Mouse (Mus musculus) urinary bladder, postnatal 36 days (tissue): ENCODE results near the gene Zyg11a.
"Not testable (repeated sequence)": the region's sequence is repeated elsewhere in the genome, so short reads cannot be mapped to it uniquely, and the experiment has no call there.

Source experiments
- DNase-seq, 2 experiments: peaks; one replicate each; pipeline ENCODE4 v3.0.0; 2022; ENCODE audit warnings: low spot score in 2 of 2, mixed read lengths in 1 of 2

Zyg11a gene

GRCm38 (mm10) chr4:108217332-108218179 is at the start of gene Zyg11a:
Gene Zyg11a (minus strand): TSS chr4:108218048.
- peak in 1 of 2 experiments; percentile 15 for DNase-seq

GRCm38 (mm10) chr4:108265774-108266173 is 47.9 kb upstream of the Zyg11a start:
- no peak for DNase-seq

- no peak for DNase-seq
Observed at GRCm38 (mm10) chr4:108253317-108253716, 35.5 kb upstream of the Zyg11a start.

DNA sequence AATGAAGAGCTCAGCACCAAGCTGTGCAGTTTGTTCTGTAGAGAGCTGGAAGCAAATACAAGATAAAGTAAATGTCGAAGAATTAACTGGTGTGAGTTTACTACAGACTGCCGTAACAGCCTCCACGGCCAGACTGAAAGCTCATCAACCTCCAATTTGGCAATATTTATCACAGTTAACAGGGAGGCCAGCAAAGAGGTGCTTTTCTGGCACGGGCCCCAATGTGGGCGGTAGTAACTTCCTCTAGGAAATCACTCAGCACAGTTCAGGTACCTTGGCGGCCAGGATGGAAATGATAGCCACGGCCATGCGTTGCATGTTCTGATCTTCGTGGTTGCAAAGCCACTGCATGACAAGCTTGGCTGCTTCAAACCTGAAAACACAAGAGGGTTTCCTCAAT is 32.7 kb upstream of the Zyg11a start:
- DNase-seq: no peak

- DNase-seq: no peak
Observed at GRCm38 (mm10) chr4:108249314-108249713, 31.5 kb upstream of the Zyg11a start.

DNA sequence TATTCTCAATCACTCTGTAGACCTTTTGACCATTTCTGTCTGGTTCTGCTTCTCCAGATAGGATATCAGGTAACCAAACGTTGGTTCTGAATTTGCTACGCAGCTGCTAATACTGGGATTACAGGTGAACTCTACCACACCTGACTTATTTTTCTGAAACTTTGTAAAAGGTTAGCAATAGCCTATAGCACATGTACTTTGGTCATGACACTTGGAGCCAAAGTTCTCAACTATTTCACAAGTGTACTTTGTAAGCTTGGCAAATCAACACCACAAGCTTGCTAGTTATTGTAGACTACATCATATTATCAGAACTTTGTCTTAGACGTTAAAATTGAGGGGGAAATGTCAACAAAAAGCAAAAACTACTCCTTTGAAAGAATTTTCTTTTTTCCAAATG is 15.8 kb upstream of the Zyg11a start:
- no peak for DNase-seq

DNA sequence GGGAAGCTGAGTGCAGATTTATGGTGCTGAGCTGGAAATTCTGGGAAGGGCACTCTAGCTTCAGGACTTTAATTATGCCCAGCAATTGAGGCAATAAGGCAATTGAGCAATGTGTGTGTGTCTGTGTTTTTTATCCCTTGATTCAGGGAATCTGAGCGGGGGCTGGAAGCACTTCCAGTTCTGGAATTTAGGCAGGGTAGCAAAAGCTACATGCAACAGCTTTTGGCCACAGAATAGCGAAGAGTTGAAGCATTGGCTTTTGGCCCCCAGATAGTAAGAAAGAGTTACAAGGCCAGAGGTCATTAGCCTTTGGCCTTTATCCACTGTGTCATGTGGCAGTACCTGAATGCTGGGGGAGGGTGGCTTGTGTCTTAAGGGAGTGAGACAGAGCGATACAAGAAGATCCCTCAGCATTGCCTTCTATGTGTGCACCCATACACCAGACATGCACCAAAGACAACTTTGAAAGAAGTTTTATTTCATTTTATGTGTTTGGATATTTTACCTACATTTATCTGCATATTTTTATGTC is 7.6 kb upstream of the Zyg11a start:
- DNase-seq: peak in 1 of 2 experiments; percentile 42

DNA sequence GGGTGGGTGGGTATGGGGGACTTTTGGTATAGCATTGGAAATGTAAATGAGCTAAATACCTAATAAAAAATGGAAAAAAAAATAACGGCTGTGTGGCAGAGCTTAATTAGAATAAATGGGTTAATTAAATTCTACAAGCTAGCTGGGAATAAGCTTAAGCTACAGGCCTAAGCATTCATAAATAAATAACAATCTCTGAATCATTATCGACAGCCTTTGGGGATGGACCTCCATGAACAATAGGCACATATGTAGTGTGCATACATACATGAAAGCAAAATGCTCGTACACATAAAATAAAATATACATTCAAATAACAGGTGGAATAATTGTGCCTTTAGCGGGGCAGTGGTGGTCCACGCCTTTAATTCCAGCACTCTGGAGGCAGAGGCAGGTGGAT is 4.7 kb upstream of the Zyg11a start:
- DNase-seq: no peak

DNA sequence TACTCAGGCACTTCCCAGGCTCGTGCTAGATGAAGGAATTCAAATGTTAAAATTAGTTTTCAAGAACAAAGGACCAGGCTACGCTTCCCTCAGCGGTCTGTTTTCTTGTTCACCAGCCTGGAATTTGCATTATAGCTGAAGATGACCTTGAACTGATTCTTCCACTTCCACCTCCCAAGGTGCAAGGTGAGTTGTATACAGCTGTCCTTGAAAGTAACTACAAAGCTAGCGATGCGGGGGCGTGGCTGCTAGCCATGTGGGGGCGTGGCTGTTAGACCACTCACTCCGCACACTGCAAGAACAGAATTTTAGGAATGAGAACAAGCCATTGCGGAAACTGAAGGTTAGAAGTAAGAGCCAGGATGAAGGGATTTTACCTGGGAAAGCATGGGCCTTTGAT is 1.2 kb upstream of the Zyg11a start:
- no peak for DNase-seq

DNA sequence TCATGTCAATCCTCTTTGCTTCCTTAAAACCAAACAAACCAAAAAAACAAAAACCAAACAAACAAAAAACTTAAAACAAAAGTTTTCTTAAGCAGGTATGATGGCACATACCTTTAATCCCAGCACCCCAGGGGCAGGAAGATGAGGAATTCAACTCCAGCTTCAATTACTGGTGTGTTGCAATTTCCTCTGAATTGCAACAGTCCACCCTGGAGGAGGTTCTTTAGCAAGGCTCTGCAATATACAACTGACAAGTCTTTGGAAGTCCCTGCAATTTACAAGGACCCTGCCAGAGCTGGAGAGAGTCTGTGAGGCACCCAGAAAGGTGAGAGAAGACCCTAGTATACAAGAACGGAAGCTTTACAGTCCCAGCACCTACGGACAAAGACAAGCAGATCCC is 4.8 kb downstream of the Zyg11a start:
- no peak for DNase-seq

GRCm38 (mm10) chr4:108204629-108205028 is 13.2 kb downstream of the Zyg11a start:
- no peak for DNase-seq

GRCm38 (mm10) chr4:108199236-108199635 is 18.6 kb downstream of the Zyg11a start:
- no peak for DNase-seq

DNA sequence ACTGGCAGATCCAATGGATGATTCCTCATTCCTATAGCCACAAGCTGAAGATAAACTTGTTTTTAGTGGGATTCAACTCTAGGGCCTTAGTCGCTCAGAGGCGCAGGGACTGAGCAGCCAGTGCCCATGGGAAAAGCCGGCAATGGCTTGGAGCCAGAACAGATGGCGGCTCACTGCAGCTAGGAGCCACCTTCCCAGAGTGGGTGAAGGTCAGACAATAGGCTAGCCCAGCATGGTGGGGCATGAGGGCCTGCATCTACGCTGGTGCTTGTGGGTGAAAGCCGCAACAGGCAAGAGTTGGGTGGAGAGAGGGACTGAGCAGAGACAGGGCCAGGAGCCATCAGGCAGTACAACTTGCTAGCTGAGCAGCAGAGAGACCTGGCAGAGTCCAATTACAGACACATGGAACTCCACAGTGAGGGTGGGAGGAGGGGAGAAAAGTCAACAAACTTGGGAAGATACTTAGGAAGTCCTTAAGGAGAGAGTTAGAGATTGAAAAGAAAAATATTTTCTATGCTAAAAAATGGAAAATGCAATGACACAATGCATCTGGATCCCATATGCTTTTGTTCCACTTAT is 21.5 kb downstream of the Zyg11a start:
- DNase-seq: no peak

GRCm38 (mm10) chr4:108192821-108193323 is 25.0 kb downstream of the Zyg11a start:
- no peak for DNase-seq

GRCm38 (mm10) chr4:108182278-108182677 is 35.6 kb downstream of the Zyg11a start:
- DNase-seq: no peak

DNA sequence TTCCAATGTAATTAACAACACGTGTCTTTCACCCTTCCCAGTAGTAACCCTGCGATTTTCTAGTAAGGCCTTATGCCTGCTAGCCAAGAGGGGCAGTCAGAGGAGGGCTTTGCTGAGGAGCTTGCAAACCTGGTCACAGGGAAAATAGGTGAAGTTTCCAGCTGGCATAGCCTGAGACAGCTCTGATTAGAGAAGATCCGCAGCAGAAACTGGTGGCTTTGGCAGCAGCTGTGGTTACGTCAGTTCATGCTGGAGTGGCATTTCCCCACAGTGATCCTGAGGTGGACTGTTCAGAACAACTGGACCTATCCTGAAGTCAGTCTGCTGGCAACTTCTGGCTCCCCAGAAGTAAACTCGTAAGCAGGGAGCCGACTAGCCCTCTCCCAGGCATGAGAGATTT is 49.8 kb downstream of the Zyg11a start:
- DNase-seq: no peak

- no peak for DNase-seq
Observed at GRCm38 (mm10) chr4:108166874-108167273, 51.0 kb downstream of the Zyg11a start.

DNA sequence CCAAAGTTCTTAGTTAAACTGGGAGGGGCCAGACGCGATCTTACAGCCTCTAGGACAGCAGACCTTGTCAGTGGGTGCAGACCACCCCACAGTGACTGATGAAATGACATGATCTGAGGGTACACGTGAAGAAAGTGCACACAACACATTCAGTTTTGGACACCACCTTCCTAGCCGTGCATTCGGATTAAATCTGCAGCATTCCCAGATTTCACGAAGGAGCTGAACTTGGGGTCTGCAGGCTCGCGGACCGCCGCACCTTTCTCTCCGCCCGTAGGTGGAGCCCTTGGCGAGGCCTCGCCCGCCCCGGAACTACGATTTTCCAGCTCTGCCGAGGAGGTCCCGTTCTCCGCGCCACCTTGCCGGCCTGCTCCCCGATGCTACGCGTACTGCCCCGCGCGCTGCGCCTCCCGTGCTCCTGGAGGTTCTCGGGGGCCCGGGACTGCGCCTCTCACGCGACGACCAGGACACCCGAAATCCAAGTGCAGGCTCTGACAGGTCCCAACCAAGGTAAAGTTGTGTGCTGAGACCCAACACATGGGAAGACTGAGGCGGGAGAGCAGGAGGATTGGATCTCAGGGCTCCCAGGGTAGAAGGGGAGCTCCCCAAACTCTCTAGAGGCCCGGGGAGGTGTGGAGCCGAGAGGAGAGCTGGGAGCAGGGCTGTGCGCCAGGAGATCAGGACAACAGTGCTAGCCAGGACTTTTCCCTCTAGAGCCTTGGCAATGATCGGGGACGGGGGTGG is 52.5 kb downstream of the Zyg11a start, which contains the start of gene Echdc2:
Gene Echdc2, plus strand, starts transcription at position 286 of the 744 bp plus-strand sequence.
- DNase-seq: peak; percentile 14 to 37

- no peak for DNase-seq
Observed at GRCm38 (mm10) chr4:108163291-108163690, 54.6 kb downstream of the Zyg11a start.

GRCm38 (mm10) chr4:108161936-108162335 is 55.9 kb downstream of the Zyg11a start:
- no peak for DNase-seq

GRCm38 (mm10) chr4:108155141-108155540 is 62.7 kb downstream of the Zyg11a start:
- not testable (repeated sequence) for DNase-seq

GRCm38 (mm10) chr4:108145554-108145953 is 72.3 kb downstream of the Zyg11a start:
- not testable (repeated sequence) for DNase-seq
